Mouse (Mus musculus) cerebellum, adult (tissue): ENCODE measurements around the gene Dus4l.
A peak's percentile ranks its signal among the peaks of the same experiment; 100 is the strongest.
"Not testable (repeated sequence)": the region's sequence is repeated elsewhere in the genome, so short reads cannot be mapped to it uniquely, and the experiment has no call there.

Source experiments
- ATAC-seq: cut with Nextera tagmentation; 2 replicates; pipeline ENCODE4 v1.9.2; 2017; ENCODE audit warnings: mild to moderate bottlenecking, moderate library complexity, mixed read lengths; ENCODE audit not compliant: insufficient number of reproducible peaks, low FRiP score, low TSS enrichment

Gene Dus4l

GRCm38 (mm10) chr12:31654197-31654964 is at the start of gene Dus4l, which contains the start of gene Cog5:
Gene Dus4l (minus strand): TSS chr12:31654826.
Gene Cog5 (plus strand): TSS chr12:31654869.
- peak; percentile 93 for ATAC-seq

- ATAC-seq, result no peak
These were observed 49.3 kb upstream of the Dus4l start for GRCm38 (mm10) chr12:31703904-31704303.

GRCm38 (mm10) chr12:31701411-31701810 is 46.8 kb upstream of the Dus4l start:
- ATAC-seq, result no peak

- no peak for ATAC-seq
These were observed 46.2 kb upstream of the Dus4l start for GRCm38 (mm10) chr12:31700623-31701347.

- no peak for ATAC-seq
These were observed 38.7 kb upstream of the Dus4l start for GRCm38 (mm10) chr12:31693278-31693677.

- no peak for ATAC-seq
These were observed 32.1 kb upstream of the Dus4l start for GRCm38 (mm10) chr12:31686679-31687078.

GRCm38 (mm10) chr12:31667187-31667586 is 12.6 kb upstream of the Dus4l start:
- no peak for ATAC-seq

GRCm38 (mm10) chr12:31665999-31666398 is 11.4 kb upstream of the Dus4l start:
- no peak for ATAC-seq

- no peak for ATAC-seq
These were observed 2.2 kb upstream of the Dus4l start for GRCm38 (mm10) chr12:31656841-31657240.

- peak; percentile 71 for ATAC-seq
These were observed 395 bp upstream of the Dus4l start for GRCm38 (mm10) chr12:31654965-31655477.

GRCm38 (mm10) chr12:31653611-31654010 is 1.0 kb downstream of the Dus4l start:
- no peak for ATAC-seq

- ATAC-seq, result peak; percentile 46; the same call in 1 of the 2 replicates
These were observed 19.4 kb downstream of the Dus4l start for GRCm38 (mm10) chr12:31635240-31635607.

GRCm38 (mm10) chr12:31634343-31635239 is 20.0 kb downstream of the Dus4l start, which contains the start of gene Bcap29:
Gene Bcap29 (minus strand): TSS chr12:31634658.
- ATAC-seq, result peak; percentile 85

- 0 out of 2 replicates have a peak, but pooled peaks have one; percentile 28 for ATAC-seq
These were observed 20.7 kb downstream of the Dus4l start for GRCm38 (mm10) chr12:31633970-31634342.

GRCm38 (mm10) chr12:31628396-31628795 is 26.2 kb downstream of the Dus4l start:
- not testable (repeated sequence) for ATAC-seq

GRCm38 (mm10) chr12:31625016-31625415 is 29.6 kb downstream of the Dus4l start:
- no peak for ATAC-seq

- ATAC-seq, result no peak
These were observed 34.5 kb downstream of the Dus4l start for GRCm38 (mm10) chr12:31620106-31620505.

- ATAC-seq, result no peak
These were observed 41.3 kb downstream of the Dus4l start for GRCm38 (mm10) chr12:31613353-31613752.

- ATAC-seq, result no peak
These were observed 46.5 kb downstream of the Dus4l start for GRCm38 (mm10) chr12:31608138-31608537.

GRCm38 (mm10) chr12:31604894-31605293 is 49.7 kb downstream of the Dus4l start:
- ATAC-seq, result peak; percentile 72
